Mouse (Mus musculus) forebrain, embryonic 14.5 days (tissue): ENCODE measurements around the gene Wdr45. TPM values are rescaled to one million over a fixed set of nuclear protein-coding genes. Genes with fewer than 3 reads are reported as not detected.
A peak's percentile ranks its signal among the peaks of the same experiment; 100 is the strongest.
"Not testable (repeated sequence)": the region's sequence is repeated elsewhere in the genome, so short reads cannot be mapped to it uniquely, and the experiment has no call there.

Experiments
- ATAC-seq: fragments of 200-750 bp; cut with Nextera tagmentation; 2 replicates; pipeline ENCODE4 v1.8.0; 2017; ENCODE audit warnings: mild to moderate bottlenecking, moderate library complexity
- DNase-seq: peaks from one replicate; pipeline ENCODE4 v3.0.0-alpha.2; 2015; ENCODE audit warnings: low spot score
- H3K27ac ChIP-seq: fragments of 300-500 bp; sonication (generic); 2 replicates; pipeline ENCODE4 v1.5.1; 2014; ENCODE audit warnings: low read depth, mild to moderate bottlenecking, control low read depth, low read length, moderate library complexity
- H3K27me3 ChIP-seq: fragments of 300-500 bp; sonication (generic); replicated peaks from 2 replicates; pipeline ENCODE4 v1.6.1; 2014; ENCODE audit warnings: low read length, control low read depth, mixed read lengths; ENCODE audit not compliant: control insufficient read depth, insufficient read depth
- H3K36me3 ChIP-seq: fragments of 300-500 bp; sonication (generic); 2 replicates; pipeline ENCODE4 v1.6.1; 2014; ENCODE audit warnings: low read length, control low read depth; ENCODE audit not compliant: control insufficient read depth, insufficient read depth
- H3K4me1 ChIP-seq: fragments of 300-500 bp; sonication (generic); 2 replicates; pipeline ENCODE4 v1.6.1; 2014; ENCODE audit warnings: antibody characterized with exemption, low read length, control low read depth; ENCODE audit not compliant: control insufficient read depth, insufficient read depth
- H3K4me2 ChIP-seq: fragments of 300-500 bp; sonication (generic); 2 replicates; pipeline ENCODE4 v1.6.1; 2014; ENCODE audit warnings: mild to moderate bottlenecking, control low read depth, low read length
- H3K4me3 ChIP-seq: fragments of 300-500 bp; sonication (generic); 2 replicates; pipeline ENCODE4 v1.5.1; 2014; ENCODE audit warnings: low read depth, low read length, control low read depth
- H3K9ac ChIP-seq: fragments of 300-500 bp; sonication (generic); 2 replicates; pipeline ENCODE4 v1.6.1; 2014; ENCODE audit warnings: mild to moderate bottlenecking, low read length, control low read depth, moderate library complexity
- H3K9me3 ChIP-seq: fragments of 300-500 bp; sonication (generic); replicated peaks from 2 replicates; pipeline ENCODE4 v1.6.1; 2016; ENCODE audit warnings: low read length, control low read depth, mixed read lengths; ENCODE audit not compliant: control insufficient read depth
- WGBS: fragments of 180-500 bp; shearing (Covaris S2); extraction: QIAGEN DNeasy Blood & Tissue Kit; methylation state at CpG from one replicate; pipeline ENCODE4 v1.1.7; 2014; 5-methylcytosine and 5-hydroxymethylcytosine counted together
- polyA plus RNA-seq: library from polyadenylated mRNA; unstranded; fragments of >200 nt; fragmentation: Nextera tagmentation; extraction: Ambion mirVana; gene quantifications from 2 replicates; pipeline ENCODE4 v1.2.1, GENCODE M21; 2014

Wdr45 gene
- 30.2 and 31.3 TPM in 2 replicates for polyA plus RNA-seq

GRCm38 (mm10) chrX:7714135-7714899 is at the start of gene Wdr45:
Wdr45 (plus strand) TSS chrX:7714333.
- H3K4me3 ChIP-seq = peak within 1 kb of the TSS; percentile 28
- peak within 1 kb of the TSS; percentile 53 for H3K9ac ChIP-seq
- H3K4me1 ChIP-seq, H3K27me3 ChIP-seq, H3K9me3 ChIP-seq, H3K36me3 ChIP-seq, H3K27ac ChIP-seq: not testable (repeated sequence)
- DNase-seq (peak; percentile 97), ATAC-seq (peak; percentile 98)
- H3K4me2 ChIP-seq = peak within 1 kb of the TSS; percentile 45
- 28% methylated on average over 21 of the region's 60 CpGs for WGBS

GRCm38 (mm10) chrX:7664791-7665190 is 49.3 kb upstream of the Wdr45 start:
- Histone ChIP-seq H3K36me3 (peaks cover 3% of the 10 kb centered on the region; the same call in 1 of the 2 replicates), H3K27ac (no peak overlapping the region), H3K9ac (no peak overlapping the region), H3K4me1 (no peaks in the 10 kb centered on the region), H3K4me3 (no peak overlapping the region), H3K27me3 (no peaks in the 10 kb centered on the region), H3K4me2 (no peak overlapping the region), H3K9me3 (no peaks in the 10 kb centered on the region)
- DNase-seq (no peak), ATAC-seq (no peak)
- whole genome bisulfite sequencing = 87% methylated on average over 11 of the region's 11 CpGs

- H3K9ac ChIP-seq = no peak overlapping the region
- H3K4me3 ChIP-seq = no peak overlapping the region
- no peaks in the 10 kb centered on the region for H3K4me1 ChIP-seq
- no peak overlapping the region for H3K27ac ChIP-seq
- 77% methylated on average over 21 of the region's 21 CpGs for WGBS
- H3K36me3 ChIP-seq = peaks cover 3% of the 10 kb centered on the region; the same call in 1 of the 2 replicates
- H3K4me2 ChIP-seq = no peak overlapping the region
- DNase-seq (no peak), ATAC-seq (no peak)
- no peaks in the 10 kb centered on the region for H3K9me3 ChIP-seq
- no peaks in the 10 kb centered on the region for H3K27me3 ChIP-seq
Measured at GRCm38 (mm10) chrX:7665739-7666502, 48.2 kb upstream of the Wdr45 start.

GRCm38 (mm10) chrX:7670390-7670881 is 43.7 kb upstream of the Wdr45 start:
- no peaks in the 10 kb centered on the region for H3K4me1 ChIP-seq
- H3K27me3 ChIP-seq = no peaks in the 10 kb centered on the region
- peak overlapping the region; percentile 47 for H3K4me2 ChIP-seq
- ATAC-seq (peak; percentile 84), DNase-seq (peak; percentile 64)
- H3K4me3 ChIP-seq = peak overlapping the region; percentile 36
- no peaks in the 10 kb centered on the region for H3K9me3 ChIP-seq
- peak overlapping the region; percentile 54 for H3K9ac ChIP-seq
- WGBS = 33% methylated on average over 17 of the region's 19 CpGs
- H3K36me3 ChIP-seq = peaks cover 3% of the 10 kb centered on the region; the same call in 1 of the 2 replicates
- H3K27ac ChIP-seq = peak overlapping the region; percentile 63; the same call in 1 of the 2 replicates

DNA sequence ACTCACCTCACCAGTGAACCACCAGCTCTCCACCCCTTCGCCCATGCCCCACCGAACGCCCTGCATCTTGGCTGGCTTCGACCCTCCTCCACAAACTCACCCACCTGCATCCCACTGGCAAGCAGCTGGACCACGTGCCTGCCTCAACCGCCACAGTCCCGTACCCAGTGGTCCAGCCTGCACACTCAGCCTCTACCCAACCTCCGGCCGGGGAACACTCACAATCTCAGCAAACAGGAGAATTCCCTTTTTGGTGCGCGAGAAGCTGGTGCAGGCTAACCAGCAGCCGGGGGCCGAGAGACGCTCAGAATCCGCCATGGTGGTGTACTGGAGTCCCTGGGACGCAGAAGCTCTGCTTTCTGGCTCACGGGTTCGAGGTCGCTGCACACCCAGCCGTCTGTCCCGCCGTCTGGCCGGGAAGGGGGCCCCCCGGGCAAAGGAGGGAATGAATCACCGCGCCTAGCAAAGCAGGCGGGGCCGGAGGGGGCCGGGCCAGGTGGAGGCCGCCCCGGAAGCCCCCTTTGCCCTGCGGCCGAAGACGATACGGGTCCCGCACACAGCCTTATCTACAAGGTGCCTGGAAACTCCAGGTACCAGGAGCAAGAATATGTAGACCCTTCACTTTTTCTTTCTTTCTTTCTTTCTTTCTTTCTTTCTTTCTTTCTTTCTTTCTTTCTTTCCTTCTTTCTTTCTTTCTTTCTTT is 43.1 kb upstream of the Wdr45 start, which contains the start of gene Plp2:
Gene Plp2 (minus strand): TSS at position 470 of the 703 bp plus-strand sequence.
- Histone ChIP-seq H3K4me1 (no peaks in the 10 kb centered on the region), H3K27me3 (no peaks in the 10 kb centered on the region), H3K9me3 (no peaks in the 10 kb centered on the region), H3K9ac (peak within 1 kb of the TSS; percentile 54), H3K27ac (peak within 1 kb of the TSS; percentile 63; the same call in 1 of the 2 replicates), H3K36me3 (peaks cover 3% of the 10 kb centered on the region; the same call in 1 of the 2 replicates), H3K4me3 (peak within 1 kb of the TSS; percentile 36), H3K4me2 (peak within 1 kb of the TSS; percentile 47)
- DNase-seq (peak; percentile 19), ATAC-seq (peak; percentile 64)
- WGBS = 33% methylated on average over 32 of the region's 36 CpGs

GRCm38 (mm10) chrX:7672739-7673138 is 41.4 kb upstream of the Wdr45 start:
- WGBS = 60% methylated on average over 6 of the region's 6 CpGs
- DNase-seq (no peak), ATAC-seq (no peak)
- no peak overlapping the region for H3K27ac ChIP-seq
- H3K4me3 ChIP-seq = no peak overlapping the region
- no peak overlapping the region for H3K9ac ChIP-seq
- H3K4me1 ChIP-seq = no peaks in the 10 kb centered on the region
- H3K27me3 ChIP-seq = no peaks in the 10 kb centered on the region
- H3K4me2 ChIP-seq = no peak overlapping the region
- H3K36me3 ChIP-seq = peaks cover 3% of the 10 kb centered on the region; the same call in 1 of the 2 replicates
- H3K9me3 ChIP-seq = no peaks in the 10 kb centered on the region

DNA sequence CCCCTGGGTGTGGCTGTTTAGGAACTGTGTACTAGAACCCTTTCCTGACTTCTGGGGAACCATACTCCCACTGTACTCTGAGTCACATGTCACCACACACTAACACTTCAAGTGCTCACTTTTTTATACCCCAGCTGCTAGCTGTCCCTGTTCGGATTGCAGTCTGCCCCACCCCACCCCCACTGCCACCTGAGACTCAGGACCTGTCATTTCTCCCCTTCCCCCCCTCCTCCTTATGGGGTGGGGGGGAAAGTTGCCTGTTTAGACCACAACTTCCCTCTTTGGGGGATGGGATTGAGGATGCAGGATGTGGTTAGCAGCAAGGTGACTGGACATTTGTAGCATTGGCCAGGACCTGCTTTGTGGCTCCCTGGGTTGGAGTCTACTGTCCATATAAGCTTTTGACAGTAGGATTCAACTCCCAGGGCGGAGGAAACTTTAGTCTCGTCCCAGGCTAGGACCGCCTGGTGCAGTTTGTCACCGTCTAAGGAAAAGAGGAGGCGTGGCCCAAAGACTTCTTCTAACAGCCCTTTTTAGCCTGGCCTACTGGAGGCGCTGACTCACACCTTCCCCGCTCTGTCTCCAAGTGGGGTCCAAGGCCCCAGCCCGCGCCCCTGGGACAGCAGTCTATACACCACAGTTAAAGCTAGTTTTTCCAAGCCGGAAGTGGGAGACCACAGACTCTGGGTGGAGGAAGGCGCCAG is 40.4 kb upstream of the Wdr45 start:
- ATAC-seq (no peak), DNase-seq (no peak)
- Histone ChIP-seq H3K36me3 (peaks cover 1% of the 10 kb centered on the region; the same call in 1 of the 2 replicates), H3K27me3 (no peaks in the 10 kb centered on the region), H3K9ac (no peak overlapping the region), H3K27ac (no peak overlapping the region), H3K4me1 (no peaks in the 10 kb centered on the region), H3K9me3 (no peaks in the 10 kb centered on the region), H3K4me3 (no peak overlapping the region), H3K4me2 (no peak overlapping the region)
- WGBS = 51% methylated on average over 12 of the region's 12 CpGs
